Mouse (Mus musculus) midbrain, embryonic 12.5 days (tissue): ENCODE data around the gene 2510009E07Rik. TPM values are rescaled to one million over a fixed set of nuclear protein-coding genes. Genes with fewer than 3 reads are reported as not detected.
A peak's percentile ranks its signal among the peaks of the same experiment; 100 is the strongest.
"Not testable (repeated sequence)": the region's sequence is repeated elsewhere in the genome, so short reads cannot be mapped to it uniquely, and the experiment has no call there.

ENCODE experiments used
- ATAC-seq: fragments of 200-750 bp; cut with Nextera tagmentation; 2 replicates; pipeline ENCODE4 v1.8.0; 2017; ENCODE audit warnings: low read depth, moderate TSS enrichment, moderate library complexity; ENCODE audit not compliant: low FRiP score
- H3K27ac ChIP-seq: fragments of 300-500 bp; sonication (generic); replicated peaks from 2 replicates; pipeline ENCODE4 v1.5.1; 2016; ENCODE audit warnings: mild to moderate bottlenecking
- H3K27me3 ChIP-seq: fragments of 300-500 bp; sonication (generic); 2 replicates; pipeline ENCODE4 v1.6.1; 2016; ENCODE audit warnings: mild to moderate bottlenecking
- H3K36me3 ChIP-seq: fragments of 300-500 bp; sonication (generic); 2 replicates; pipeline ENCODE4 v1.6.1; 2016
- H3K4me1 ChIP-seq: fragments of 300-500 bp; sonication (generic); 2 replicates; pipeline ENCODE4 v1.6.1; 2016
- H3K4me2 ChIP-seq: fragments of 300-500 bp; sonication (generic); replicated peaks from 2 replicates; pipeline ENCODE4 v1.6.1; 2016; ENCODE audit warnings: mild to moderate bottlenecking, moderate library complexity
- H3K4me3 ChIP-seq: fragments of 300-500 bp; sonication (generic); 2 replicates; pipeline ENCODE4 v1.5.1; 2016; ENCODE audit warnings: mild to moderate bottlenecking
- H3K9ac ChIP-seq: fragments of 300-500 bp; sonication (generic); replicated peaks from 2 replicates; pipeline ENCODE4 v1.6.1; 2016; ENCODE audit warnings: mild to moderate bottlenecking, moderate library complexity
- H3K9me3 ChIP-seq: fragments of 300-500 bp; sonication (generic); 2 replicates; pipeline ENCODE4 v1.6.1; 2016; ENCODE audit warnings: mild to moderate bottlenecking
- WGBS: fragments of 180-500 bp; shearing (Covaris S2); methylation state at CpG from one replicate; pipeline ENCODE4 v1.1.7; 2016; 5-methylcytosine and 5-hydroxymethylcytosine counted together
- polyA plus RNA-seq: library from polyadenylated mRNA; unstranded; fragments of >200 nt; fragmentation: Nextera tagmentation; extraction: Ambion mirVana; gene quantifications from 2 replicates; pipeline ENCODE4 v1.2.1, GENCODE M21; 2016

Gene 2510009E07Rik
- polyA plus RNA-seq, 1 experiment from 2014 or later: 144 TPM

DNA sequence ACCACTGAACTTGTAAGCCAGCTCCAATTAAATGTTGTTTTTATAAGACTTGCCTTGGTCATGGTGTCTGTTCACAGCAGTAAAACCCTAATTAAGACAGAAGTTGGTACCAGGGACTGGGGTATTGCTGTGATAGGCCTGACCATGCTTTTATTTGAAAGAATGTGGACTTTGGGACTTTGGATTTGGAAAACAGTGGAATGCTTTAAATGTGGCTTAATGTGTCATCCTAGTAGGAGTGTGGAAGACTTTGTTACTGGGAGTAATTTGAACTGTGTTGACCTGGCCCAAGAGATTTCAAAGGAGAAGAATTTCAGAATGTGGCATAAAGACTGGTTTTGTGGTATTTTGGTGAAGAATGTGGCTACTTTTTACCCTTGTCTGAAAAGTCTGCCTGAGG is 21.4 kb downstream of the 2510009E07Rik start:
- not testable (repeated sequence) for H3K9ac ChIP-seq, H3K4me2 ChIP-seq, ATAC-seq, H3K27me3 ChIP-seq, H3K4me1 ChIP-seq, H3K9me3 ChIP-seq, H3K4me3 ChIP-seq, H3K27ac ChIP-seq
- peaks cover 31% of the 10 kb centered on the region for H3K36me3 ChIP-seq

DNA sequence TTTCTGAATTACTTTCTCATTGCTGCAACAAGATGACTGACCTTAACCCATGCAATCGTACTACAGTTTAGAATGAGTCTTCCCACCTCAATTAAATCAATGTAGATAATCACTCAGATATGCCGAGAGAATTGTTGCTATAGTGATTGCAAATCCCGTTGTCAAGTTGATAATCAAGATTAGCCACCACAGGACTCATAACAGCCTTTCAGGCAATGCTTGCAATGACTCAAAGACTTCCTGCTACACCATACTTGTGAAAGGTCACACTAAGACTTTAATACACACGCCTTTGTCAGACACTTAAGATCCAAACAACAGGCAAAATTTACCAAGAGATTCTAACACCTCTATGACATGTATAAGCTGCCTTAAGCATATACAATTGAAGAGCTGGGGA is 22.6 kb downstream of the 2510009E07Rik start:
- 73% methylated on average over 4 of the region's 4 CpGs for WGBS
- no peak overlapping the region for H3K4me3 ChIP-seq
- no peak overlapping the region for H3K9ac ChIP-seq
- no peaks in the 10 kb centered on the region; the same call in 1 of the 2 replicates for H3K4me1 ChIP-seq
- ATAC-seq: no peak
- H3K9me3 ChIP-seq: no peaks in the 10 kb centered on the region
- H3K27ac ChIP-seq: no peak overlapping the region
- H3K4me2 ChIP-seq: no peak overlapping the region
- H3K27me3 ChIP-seq: no peaks in the 10 kb centered on the region
- peaks cover 25% of the 10 kb centered on the region for H3K36me3 ChIP-seq

DNA sequence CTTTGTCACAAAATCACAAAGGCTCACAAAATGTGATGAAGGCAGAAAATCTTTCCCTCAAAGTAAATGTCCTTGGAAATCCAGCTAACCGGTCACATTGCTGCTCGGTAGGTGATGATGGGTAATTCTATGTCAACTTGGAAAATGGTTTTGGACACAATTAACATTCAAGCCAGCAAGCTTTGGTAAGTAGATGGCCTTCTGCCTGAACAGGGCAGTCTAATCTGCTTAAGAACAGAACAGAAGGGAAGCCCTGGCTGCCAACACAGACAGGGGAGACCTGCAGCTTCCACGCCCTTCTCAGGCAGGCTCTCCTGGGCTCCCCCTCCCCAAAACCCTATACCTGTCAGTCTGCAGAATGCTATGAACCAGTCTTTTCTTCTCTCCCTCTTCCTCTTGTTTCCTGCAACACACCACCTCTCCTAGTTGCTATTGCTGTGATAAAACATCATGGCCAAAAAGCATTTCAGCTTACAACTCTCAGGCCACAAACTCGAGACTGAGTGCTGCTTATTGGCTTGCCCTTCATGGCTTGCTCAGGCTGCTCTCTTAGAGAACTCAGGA is 29.0 kb downstream of the 2510009E07Rik start:
- peak overlapping the region; percentile 89 for H3K27ac ChIP-seq
- peak; percentile 72 for ATAC-seq

DNA sequence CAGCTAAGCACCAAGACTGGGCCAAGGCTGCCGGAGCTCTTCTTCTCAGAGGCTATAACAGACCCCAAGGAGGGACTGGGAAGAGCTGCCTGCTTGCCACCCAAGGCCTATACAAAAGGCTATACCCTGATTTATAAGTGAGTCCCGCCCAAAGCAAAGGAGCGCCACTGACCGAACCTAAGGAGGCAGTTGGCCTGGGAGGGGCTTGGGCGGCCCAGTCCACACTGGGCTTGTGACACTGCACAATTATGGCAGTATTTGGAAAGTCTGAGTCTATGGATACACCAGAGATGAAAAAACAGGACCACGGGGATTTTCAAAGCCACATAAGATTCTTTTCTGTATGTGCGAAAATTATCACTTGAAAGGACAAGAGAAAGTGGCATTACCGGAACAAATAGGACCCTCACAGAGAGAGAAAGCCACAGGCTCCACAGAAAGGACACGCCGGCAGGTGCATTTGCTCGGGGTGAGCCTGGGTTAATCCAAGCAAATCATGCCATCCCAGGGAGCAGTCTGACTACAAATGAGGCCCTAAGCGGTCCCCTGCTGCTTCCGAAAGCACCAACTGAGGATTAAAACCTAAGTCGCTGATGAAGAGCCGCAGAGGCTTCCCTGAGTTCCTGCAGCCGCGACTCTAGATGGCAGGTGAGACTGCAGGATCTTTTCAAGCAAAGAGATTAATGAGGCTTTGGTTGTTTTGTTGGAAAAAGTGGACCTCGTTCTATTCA is 29.7 kb downstream of the 2510009E07Rik start:
- 0 out of 2 replicates have a peak overlapping the region, but pooled peaks have one; percentile 31 for H3K9ac ChIP-seq
- H3K27ac ChIP-seq: peak overlapping the region; percentile 89
- no peaks in the 10 kb centered on the region for H3K9me3 ChIP-seq
- no peaks in the 10 kb centered on the region for H3K27me3 ChIP-seq
- H3K4me1 ChIP-seq: peaks cover 44% of the 10 kb centered on the region
- H3K36me3 ChIP-seq: peaks cover 15% of the 10 kb centered on the region; the same call in 1 of the 2 replicates
- 4% methylated on average over 18 of the region's 18 CpGs for WGBS
- peak overlapping the region; percentile 35 for H3K4me2 ChIP-seq
- H3K4me3 ChIP-seq: no peak overlapping the region
- ATAC-seq: peak; percentile 94

More for the DNA sequence above, 29.0 kb downstream of the 2510009E07Rik start:
- Histone ChIP-seq H3K4me1 (peaks cover 41% of the 10 kb centered on the region), H3K9me3 (no peaks in the 10 kb centered on the region), H3K27me3 (no peaks in the 10 kb centered on the region), H3K9ac (no peak overlapping the region), H3K36me3 (peaks cover 13% of the 10 kb centered on the region; the same call in 1 of the 2 replicates), H3K4me2 (peak overlapping the region; percentile 35), H3K4me3 (no peak overlapping the region)
- 5% methylated on average over 4 of the region's 4 CpGs for WGBS

DNA sequence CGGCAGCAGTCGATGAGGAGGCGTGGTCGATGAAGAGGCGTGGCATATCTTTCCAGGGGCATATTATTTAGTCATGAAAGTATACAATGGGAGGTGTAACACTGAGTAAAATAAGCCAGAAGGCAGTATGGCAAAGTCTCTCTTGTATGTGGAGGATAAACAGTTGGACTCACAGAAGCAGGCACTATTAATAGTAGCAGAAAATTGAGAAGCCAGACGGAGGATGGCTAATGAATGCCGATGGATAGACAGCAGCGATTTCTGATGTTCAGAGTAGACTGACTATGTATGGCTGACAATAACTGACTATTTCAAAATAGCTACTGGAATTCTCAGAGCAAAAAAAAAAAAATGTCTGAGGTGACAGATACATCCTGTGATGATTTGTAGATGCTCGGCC is 38.5 kb downstream of the 2510009E07Rik start:
- Histone ChIP-seq H3K4me2 (no peak overlapping the region), H3K27ac (peak overlapping the region; percentile 78; the same call in 1 of the 2 replicates), H3K4me1 (peaks cover 25% of the 10 kb centered on the region), H3K9me3 (peaks cover 5% of the 10 kb centered on the region; the same call in 1 of the 2 replicates), H3K27me3 (no peaks in the 10 kb centered on the region), H3K36me3 (peaks cover 48% of the 10 kb centered on the region), H3K9ac (no peak overlapping the region), H3K4me3 (no peak overlapping the region)
- no peak for ATAC-seq
- WGBS: 88% methylated on average over 9 of the region's 9 CpGs

DNA sequence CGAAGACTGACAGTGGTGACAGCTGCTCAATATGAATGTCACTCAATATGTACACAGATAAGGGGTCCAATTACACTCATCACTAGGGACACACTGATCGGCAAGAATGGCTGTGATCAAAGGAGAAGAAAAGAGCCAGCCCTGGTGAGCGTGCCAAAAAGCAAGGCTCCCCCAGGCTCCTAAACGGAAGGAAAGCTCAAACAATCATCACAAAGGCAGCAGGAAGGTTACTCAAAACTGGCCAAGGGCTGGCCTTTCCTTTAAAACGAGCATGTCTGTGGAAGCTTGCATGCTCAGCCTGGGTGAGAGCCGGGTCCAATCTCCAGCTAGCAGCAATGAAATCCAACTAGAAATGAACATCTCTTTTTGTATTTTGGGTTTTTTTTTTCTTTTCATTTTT is 39.2 kb downstream of the 2510009E07Rik start:
- no peak overlapping the region for H3K9ac ChIP-seq
- H3K4me3 ChIP-seq: no peak overlapping the region
- H3K36me3 ChIP-seq: peaks cover 50% of the 10 kb centered on the region
- WGBS: 32% methylated on average over 6 of the region's 6 CpGs
- H3K27me3 ChIP-seq: no peaks in the 10 kb centered on the region
- H3K4me1 ChIP-seq: peaks cover 19% of the 10 kb centered on the region
- H3K4me2 ChIP-seq: no peak overlapping the region
- H3K9me3 ChIP-seq: peaks cover 5% of the 10 kb centered on the region; the same call in 1 of the 2 replicates
- H3K27ac ChIP-seq: peak overlapping the region; percentile 78
- no peak for ATAC-seq

DNA sequence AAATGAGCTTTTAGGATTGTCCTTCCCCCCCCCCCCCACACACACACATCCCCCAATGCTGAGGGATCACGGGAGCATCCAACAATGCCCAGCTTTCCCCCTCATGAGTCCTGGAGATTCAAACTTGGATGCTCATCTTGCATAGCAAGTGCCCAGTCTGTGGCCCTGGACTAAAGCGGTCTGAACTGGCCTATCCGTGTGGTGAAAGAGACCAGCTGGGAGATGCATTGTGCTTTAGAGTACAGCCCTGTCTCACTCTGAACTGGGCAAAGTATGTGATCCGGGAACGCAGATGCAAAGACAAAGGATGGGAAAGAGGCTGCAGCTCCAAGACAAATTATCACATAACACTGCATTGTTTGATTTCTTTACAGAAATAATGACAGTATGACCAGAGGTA is 40.1 kb downstream of the 2510009E07Rik start:
- peak overlapping the region; percentile 78 for H3K27ac ChIP-seq
- H3K36me3 ChIP-seq: peaks cover 48% of the 10 kb centered on the region
- H3K4me3 ChIP-seq: no peak overlapping the region
- peaks cover 17% of the 10 kb centered on the region for H3K4me1 ChIP-seq
- peaks cover 4% of the 10 kb centered on the region; the same call in 1 of the 2 replicates for H3K9me3 ChIP-seq
- ATAC-seq: peak; percentile 77
- H3K27me3 ChIP-seq: no peaks in the 10 kb centered on the region
- no peak overlapping the region for H3K9ac ChIP-seq
- H3K4me2 ChIP-seq: no peak overlapping the region
- 43% methylated on average over 5 of the region's 5 CpGs for WGBS

DNA sequence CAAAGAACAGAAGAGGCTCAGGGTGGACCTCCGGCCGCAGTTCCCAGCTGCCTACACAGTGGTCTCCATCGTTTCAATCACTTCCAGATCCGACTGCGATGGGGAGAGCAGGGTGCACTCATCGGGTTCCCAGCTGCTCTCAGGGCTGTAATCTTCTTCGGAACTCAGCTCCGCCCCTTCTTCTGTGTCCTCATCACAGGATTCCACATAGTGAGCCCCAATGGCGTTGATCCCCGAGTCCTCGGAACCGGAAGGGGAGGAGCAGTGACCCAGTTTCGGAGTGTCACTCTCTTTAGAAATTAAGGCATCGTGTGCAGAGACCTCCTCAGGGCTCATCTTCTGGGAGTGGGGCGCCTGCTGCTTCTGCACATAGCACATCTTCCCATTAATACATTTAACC is 41.3 kb downstream of the 2510009E07Rik start:
- Histone ChIP-seq H3K4me3 (no peak overlapping the region), H3K36me3 (peaks cover 45% of the 10 kb centered on the region), H3K9me3 (no peaks in the 10 kb centered on the region), H3K4me2 (no peak overlapping the region), H3K9ac (no peak overlapping the region), H3K27ac (no peak overlapping the region), H3K4me1 (peaks cover 17% of the 10 kb centered on the region), H3K27me3 (no peaks in the 10 kb centered on the region)
- 78% methylated on average over 15 of the region's 15 CpGs for WGBS
- ATAC-seq: no peak

DNA sequence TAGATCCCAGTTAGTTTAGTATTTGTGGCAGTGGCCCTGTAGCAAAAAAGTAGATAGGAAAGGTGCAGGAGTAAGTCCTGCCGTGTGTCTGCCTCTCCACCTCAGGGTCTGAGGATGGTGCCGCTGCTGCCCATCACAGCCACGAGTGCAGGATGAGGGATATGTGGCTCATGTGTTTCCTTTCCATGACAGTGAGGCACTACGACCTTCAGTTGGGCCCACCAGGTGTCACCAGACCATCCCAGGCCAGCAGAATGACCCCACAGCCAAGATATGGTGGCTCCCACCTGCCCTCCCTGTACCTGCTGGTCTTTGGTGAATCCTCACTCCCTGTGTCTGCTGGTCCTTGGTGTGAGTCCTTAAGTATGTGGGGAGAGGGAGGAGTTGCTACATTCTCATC is 43.3 kb downstream of the 2510009E07Rik start:
- WGBS: 91% methylated on average over 4 of the region's 4 CpGs
- Histone ChIP-seq H3K9me3 (no peaks in the 10 kb centered on the region), H3K4me1 (peaks cover 17% of the 10 kb centered on the region), H3K36me3 (peaks cover 49% of the 10 kb centered on the region), H3K27ac (no peak overlapping the region), H3K9ac (no peak overlapping the region), H3K4me3 (no peak overlapping the region), H3K27me3 (no peaks in the 10 kb centered on the region), H3K4me2 (no peak overlapping the region)
- ATAC-seq: no peak

DNA sequence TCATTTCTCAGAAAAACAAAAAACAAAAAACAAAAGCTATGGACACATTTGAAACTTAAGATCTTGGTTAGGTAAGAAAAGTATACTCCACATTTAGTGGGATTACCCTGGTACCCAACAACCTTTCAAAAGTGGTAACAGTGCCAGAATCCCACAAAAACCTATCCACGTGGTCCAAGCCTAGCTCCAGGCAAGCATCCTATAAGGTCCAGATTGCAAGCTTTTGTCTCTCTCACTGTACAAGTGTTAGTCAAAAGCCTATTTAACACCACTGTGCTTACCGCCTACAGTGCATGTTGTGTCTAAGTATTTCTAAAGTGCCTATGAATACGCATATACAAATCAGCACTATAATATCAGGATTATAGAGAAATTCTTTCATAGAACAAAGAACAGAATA is 44.2 kb downstream of the 2510009E07Rik start:
- no peak overlapping the region for H3K4me3 ChIP-seq
- no peak for ATAC-seq
- WGBS: 86% methylated on average over 3 of the region's 3 CpGs
- no peaks in the 10 kb centered on the region for H3K27me3 ChIP-seq
- no peak overlapping the region for H3K27ac ChIP-seq
- no peak overlapping the region for H3K4me2 ChIP-seq
- no peak overlapping the region for H3K9ac ChIP-seq
- H3K9me3 ChIP-seq: no peaks in the 10 kb centered on the region
- H3K4me1 ChIP-seq: peaks cover 15% of the 10 kb centered on the region
- H3K36me3 ChIP-seq: peaks cover 52% of the 10 kb centered on the region

DNA sequence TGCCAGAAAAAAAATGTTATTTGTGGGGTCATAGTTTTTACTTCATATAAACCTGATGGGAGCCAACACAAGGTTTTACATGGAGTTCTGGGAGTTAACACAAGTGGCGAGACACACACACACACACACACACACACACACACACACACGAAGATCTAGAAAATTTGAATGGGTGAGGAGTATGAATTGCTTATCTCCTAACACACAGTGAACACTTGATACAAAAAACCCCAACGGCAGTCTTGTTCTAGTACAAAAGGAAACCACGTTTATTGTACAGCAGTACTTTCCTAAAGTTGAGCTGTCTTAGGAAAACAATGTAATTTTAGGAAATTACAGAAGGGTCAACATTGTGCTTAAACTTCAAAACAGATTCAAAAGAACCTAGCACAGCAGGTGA is 45.7 kb downstream of the 2510009E07Rik start:
- Histone ChIP-seq H3K9ac (no peak overlapping the region), H3K27me3 (no peaks in the 10 kb centered on the region), H3K4me3 (no peak overlapping the region), H3K9me3 (no peaks in the 10 kb centered on the region), H3K27ac (no peak overlapping the region), H3K36me3 (peaks cover 53% of the 10 kb centered on the region), H3K4me1 (peaks cover 13% of the 10 kb centered on the region), H3K4me2 (no peak overlapping the region)
- 85% methylated on average over 4 of the region's 4 CpGs for WGBS
- ATAC-seq: no peak

DNA sequence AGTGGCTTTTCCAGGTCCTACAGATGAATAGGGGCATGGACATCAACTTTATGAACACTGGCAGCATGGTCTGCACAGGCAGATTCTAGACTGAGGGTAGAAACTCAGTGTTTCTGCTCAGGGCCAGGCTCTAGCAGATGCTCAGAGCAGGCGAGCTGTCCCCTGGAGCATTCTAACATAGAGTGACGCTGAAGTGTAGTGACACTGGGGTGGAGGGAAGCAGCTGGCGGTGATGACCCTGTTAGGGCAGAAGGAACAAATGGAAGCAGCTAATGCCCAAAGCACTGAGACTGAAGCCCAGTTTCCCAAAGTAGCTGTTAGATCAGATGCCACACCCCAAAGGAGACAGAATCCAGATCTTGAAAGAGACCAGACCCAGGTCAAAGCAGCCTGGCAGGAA is 48.0 kb downstream of the 2510009E07Rik start:
- no peaks in the 10 kb centered on the region for H3K9me3 ChIP-seq
- H3K27me3 ChIP-seq: no peaks in the 10 kb centered on the region
- no peak overlapping the region for H3K4me2 ChIP-seq
- ATAC-seq: no peak
- H3K9ac ChIP-seq: no peak overlapping the region
- peaks cover 14% of the 10 kb centered on the region for H3K4me1 ChIP-seq
- H3K27ac ChIP-seq: peak overlapping the region; percentile 61
- no peak overlapping the region for H3K4me3 ChIP-seq
- peaks cover 37% of the 10 kb centered on the region for H3K36me3 ChIP-seq
- 64% methylated on average over 3 of the region's 3 CpGs for WGBS
